Mouse (Mus musculus): ENCODE results near the gene Flvcr1. TPM values are rescaled to one million over a fixed set of nuclear protein-coding genes. Genes with fewer than 3 reads are reported as not detected.
A peak's percentile ranks its signal among the peaks of the same experiment; 100 is the strongest.
"Not testable (repeated sequence)": the region's sequence is repeated elsewhere in the genome, so short reads cannot be mapped to it uniquely, and the experiment has no call there.

The Flvcr1 gene
- total RNA-seq, 2 experiments from 2014 or later, result 9.3 to 14.5 TPM

- intact Hi-C loops (cut with DNase I; ENCODE audit: low total_unique reads), result no loop called here
- peak; percentile 69 for DNase-seq
Measured at GRCm38 (mm10) chr1:191046231-191046824, 20.4 kb upstream of the Flvcr1 start.

DNA sequence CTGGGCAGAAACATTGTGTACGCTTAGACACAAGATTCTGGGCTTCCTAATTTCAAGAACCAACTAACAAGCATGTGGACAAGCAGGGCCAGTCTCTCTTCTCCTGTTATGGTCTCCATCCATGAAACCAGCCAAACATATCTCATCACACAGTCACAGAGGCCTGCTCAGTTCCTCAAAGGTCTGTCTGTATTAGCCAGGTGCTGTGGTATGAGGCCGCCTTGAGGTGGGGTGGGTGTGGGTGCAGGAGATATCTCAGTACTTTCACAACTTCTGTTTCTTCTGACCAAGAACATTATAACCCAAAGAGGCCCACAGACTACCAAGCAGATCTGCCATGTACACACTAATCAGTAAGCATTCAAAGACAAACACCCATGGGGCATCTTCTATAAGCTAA lies 19.3 kb upstream of the Flvcr1 start:
- DNase-seq, result no peak
- intact Hi-C loops (cut with DNase I; ENCODE audit: low total_unique reads), result no loop called here

GRCm38 (mm10) chr1:191042688-191043087 lies 16.7 kb upstream of the Flvcr1 start:
- no peak for DNase-seq
- intact Hi-C loops (cut with DNase I; ENCODE audit: low total_unique reads), result no loop called here

- DNase-seq, result no peak
- intact Hi-C loops (cut with DNase I; ENCODE audit: low total_unique reads), result no loop called here
Measured at GRCm38 (mm10) chr1:191042106-191042505, 16.1 kb upstream of the Flvcr1 start.

GRCm38 (mm10) chr1:191041352-191041751 lies 15.4 kb upstream of the Flvcr1 start:
- intact Hi-C loops (cut with DNase I; ENCODE audit: low total_unique reads), result no loop called here
- DNase-seq, result no peak

- no peak for DNase-seq
- intact Hi-C loops (cut with DNase I; ENCODE audit: low total_unique reads), result no loop called here
Measured at GRCm38 (mm10) chr1:191037999-191038398, 12.0 kb upstream of the Flvcr1 start.

- intact Hi-C loops (cut with DNase I; ENCODE audit: low total_unique reads), result no loop called here
- DNase-seq, result no peak
Measured at GRCm38 (mm10) chr1:191036554-191037334, 10.8 kb upstream of the Flvcr1 start, which contains the start of gene Spata45. Gene Spata45, plus strand, starts transcription at chr1:191036639.

DNA sequence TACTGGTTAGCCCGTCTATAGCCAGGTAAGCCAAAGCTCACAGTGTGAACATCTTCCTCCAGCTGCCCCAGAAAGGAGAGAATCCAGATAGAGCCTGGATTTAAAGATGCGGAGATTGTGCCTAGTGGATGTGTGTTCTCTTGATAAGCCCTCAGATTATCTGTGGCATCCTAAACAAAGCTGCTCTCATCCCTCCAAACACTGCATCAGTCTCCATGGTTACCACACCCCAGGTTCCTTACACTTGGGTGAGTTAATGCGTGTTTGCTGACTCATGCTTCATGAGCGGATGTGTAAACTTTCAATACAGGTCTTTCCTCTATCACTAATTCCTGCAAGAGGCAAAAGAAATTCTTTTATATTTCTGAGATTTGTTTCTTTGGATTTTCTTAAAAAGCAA lies 9.7 kb upstream of the Flvcr1 start:
- no peak for DNase-seq
- intact Hi-C loops (cut with DNase I; ENCODE audit: low total_unique reads), result no loop called here

GRCm38 (mm10) chr1:191030922-191031425 lies 5.0 kb upstream of the Flvcr1 start:
- DNase-seq; intact Hi-C loops (cut with DNase I; ENCODE audit: low total_unique reads): not testable (repeated sequence)

DNA sequence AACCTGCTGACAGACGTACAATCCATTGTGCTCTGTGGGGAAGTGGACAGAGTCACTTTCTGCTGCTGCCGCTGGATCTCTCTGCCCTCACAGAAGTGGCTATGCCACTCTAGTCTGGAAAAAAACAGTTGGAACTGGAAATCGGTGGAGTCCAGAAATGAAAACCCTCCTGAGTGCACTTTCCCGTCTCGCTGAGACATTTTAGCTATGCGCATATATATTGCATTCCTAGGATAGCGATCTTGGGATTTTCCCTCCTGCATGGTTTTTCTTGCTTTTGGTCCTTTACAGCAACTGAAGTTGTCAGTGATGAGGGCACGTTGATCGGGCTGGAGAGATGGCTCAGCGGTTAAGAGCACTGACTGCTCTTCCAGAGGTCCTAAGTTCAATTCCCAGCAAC lies 4.2 kb upstream of the Flvcr1 start:
- intact Hi-C loops (cut with DNase I; ENCODE audit: low total_unique reads), result no loop called here
- DNase-seq, result no peak

DNA sequence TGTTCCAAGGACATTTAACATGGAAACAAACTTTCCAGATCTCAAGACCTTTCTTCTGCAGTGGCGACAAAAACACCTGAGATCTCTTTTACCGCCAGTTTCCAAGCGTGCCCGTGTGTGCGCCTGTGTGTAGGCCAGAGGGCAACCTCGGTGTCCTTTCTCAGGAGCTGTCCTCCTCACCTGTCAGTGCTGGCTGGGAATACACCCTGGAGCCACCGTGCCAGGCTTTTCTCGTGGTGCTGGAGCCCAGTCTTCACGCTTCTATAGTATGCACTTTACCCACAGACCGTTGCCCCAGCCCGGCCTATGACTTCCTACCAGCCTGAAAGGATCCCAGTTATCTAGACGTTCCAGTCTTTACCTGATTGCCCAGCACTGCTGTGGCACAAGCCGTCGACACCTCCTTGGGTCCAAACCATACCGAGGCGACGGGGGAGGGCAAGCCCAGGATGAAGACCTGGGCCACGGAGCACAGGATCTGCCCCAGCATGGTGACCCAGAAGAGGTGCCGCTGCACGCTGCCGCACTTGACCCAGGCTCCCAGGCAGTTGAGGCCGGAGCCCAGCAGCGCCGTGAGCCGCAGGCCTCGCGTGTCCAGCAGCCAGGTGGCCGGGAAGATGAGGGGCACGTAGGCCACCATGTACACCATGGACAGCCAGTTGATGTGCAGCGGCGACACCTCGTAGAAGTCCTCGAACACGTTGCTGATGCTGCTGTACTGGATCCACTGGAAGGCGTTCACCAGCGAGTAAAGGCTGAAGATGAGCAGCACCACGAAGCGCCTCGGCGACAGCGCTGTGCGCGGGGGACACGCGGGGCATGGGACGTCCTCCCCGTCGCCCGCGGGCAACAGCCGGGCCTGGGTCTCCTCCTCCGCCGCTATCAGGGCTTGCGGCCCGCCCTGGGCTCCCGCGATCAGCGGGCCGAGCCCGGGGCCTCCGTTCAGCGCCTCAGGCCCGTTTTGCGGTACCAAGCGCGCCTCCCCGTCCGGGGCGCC lies 644 bp downstream of the Flvcr1 start:
- peak; percentile 30 for DNase-seq
- intact Hi-C loops (cut with DNase I; ENCODE audit: low total_unique reads), result loop anchor here (5.0 kb wide), 1 partner anchor 37 kb away; the partner anchor contains the start of genes Nsl1 and Tatdn3

- intact Hi-C loops (cut with DNase I; ENCODE audit: low total_unique reads); DNase-seq: not testable (repeated sequence)
Measured at GRCm38 (mm10) chr1:191023806-191024205, 2.2 kb downstream of the Flvcr1 start.

GRCm38 (mm10) chr1:191023140-191023539 lies 2.8 kb downstream of the Flvcr1 start:
- intact Hi-C loops (cut with DNase I; ENCODE audit: low total_unique reads), result no loop called here
- no peak for DNase-seq

GRCm38 (mm10) chr1:191021016-191021415 lies 4.9 kb downstream of the Flvcr1 start:
- no peak for DNase-seq
- intact Hi-C loops (cut with DNase I; ENCODE audit: low total_unique reads), result no loop called here

DNA sequence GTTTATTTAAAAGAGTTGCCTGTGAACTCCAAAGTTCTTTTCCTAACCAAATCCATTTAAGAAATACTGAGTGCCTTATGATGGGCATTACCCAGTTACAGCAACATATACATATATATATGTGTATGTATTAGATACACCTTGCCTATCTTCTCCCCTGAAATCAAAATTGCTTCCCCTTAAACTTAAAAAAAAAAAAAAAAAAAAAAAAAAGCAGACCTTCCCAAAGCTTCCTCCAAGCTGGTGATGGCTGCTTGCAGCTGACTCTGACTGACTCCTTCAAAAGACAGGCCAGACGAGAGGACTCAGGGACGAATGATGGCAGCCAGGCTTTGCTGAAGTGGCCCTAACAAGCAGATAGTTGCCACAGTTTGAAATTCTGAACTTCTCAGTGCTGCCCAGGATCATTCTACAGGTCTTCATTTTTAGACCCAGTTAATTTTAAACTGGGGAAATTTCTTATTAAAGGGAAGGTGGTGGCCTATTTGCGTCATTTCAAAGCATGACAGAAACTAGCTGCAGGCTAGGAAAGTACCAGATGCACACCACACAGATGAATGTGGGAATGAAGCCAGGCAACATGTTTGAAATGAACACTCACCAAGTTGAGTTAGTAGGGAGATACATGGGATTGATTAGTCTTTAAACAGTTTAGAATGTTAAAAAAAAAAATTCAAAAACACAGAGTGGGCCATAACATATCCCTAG lies 5.6 kb downstream of the Flvcr1 start:
- no peak for DNase-seq
- intact Hi-C loops (cut with DNase I; ENCODE audit: low total_unique reads), result no loop called here

GRCm38 (mm10) chr1:191019803-191020202 lies 6.2 kb downstream of the Flvcr1 start:
- intact Hi-C loops (cut with DNase I; ENCODE audit: low total_unique reads), result no loop called here
- no peak for DNase-seq

DNA sequence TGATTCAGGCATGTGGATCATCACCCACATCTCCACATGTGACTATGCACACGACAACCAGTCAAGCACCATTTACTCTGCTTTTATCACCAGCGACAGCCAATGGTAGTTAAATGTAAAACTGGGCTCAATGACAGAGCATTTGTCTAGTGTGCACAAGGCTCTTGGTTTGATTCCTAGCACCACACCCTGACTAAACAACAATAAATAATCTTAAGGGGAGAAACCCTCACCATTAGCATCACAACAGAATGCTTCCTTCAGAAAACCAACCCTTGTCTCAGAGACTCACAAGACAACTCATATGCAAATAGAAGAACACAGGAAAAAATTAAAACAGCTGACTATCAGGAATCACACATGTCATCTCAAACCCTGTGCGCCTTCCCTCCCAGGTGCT lies 11.7 kb downstream of the Flvcr1 start:
- DNase-seq, result no peak
- intact Hi-C loops (cut with DNase I; ENCODE audit: low total_unique reads), result no loop called here

DNA sequence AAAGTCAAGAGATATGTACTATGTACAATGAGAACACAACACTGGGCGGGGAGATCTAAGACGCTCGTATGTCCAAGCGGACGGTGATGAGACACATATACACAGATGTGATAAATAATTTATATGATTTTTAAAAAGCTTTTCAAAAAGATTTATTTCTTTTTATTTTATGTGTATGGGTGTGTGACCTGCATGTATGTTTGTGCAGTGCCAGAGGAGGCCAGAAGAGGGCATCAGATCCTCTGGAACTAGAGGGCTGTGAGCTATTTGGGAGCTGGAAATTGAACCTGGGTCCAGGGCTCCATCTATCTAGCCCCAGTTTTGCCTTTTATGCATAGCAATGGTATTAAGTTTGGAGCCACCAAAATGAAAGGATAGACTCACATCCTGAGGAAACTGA lies 17.3 kb downstream of the Flvcr1 start:
- no peak for DNase-seq
- intact Hi-C loops (cut with DNase I; ENCODE audit: low total_unique reads), result loop anchor here (5.0 kb wide), 1 partner anchor 49 kb away; no protein-coding TSS in a partner anchor

DNA sequence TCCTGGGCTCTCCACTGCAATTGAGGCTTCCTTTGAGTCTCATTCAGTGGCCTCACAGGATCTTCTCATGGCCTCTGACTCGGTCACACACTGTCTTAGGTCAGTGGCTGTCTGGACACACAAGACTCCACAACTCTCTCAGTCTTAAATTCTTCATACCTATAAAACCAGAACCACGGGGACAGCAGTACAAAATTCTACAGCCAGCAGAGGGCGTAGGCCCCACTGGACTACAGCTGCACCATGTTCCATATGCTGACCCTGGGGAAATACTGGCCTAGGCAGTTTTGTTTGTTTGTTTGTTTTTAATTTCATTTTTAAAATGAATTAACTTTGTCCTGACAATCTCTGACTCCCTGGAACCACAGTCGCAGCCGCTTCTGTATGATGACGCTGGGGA lies 23.8 kb downstream of the Flvcr1 start:
- DNase-seq, result no peak
- intact Hi-C loops (cut with DNase I; ENCODE audit: low total_unique reads), result no loop called here
